Mouse (Mus musculus) heart, postnatal 14 days (tissue): ENCODE results near the gene Tpm4. TPM values are rescaled to one million over a fixed set of nuclear protein-coding genes. Genes with fewer than 3 reads are reported as not detected.
A peak's percentile ranks its signal among the peaks of the same experiment; 100 is the strongest.
"Not testable (repeated sequence)": the region's sequence is repeated elsewhere in the genome, so short reads cannot be mapped to it uniquely, and the experiment has no call there.

ENCODE experiments used
- DNase-seq, 2 experiments: peaks; one replicate each; pipeline ENCODE4 v3.0.0; 2021 to 2022
- intact Hi-C: fragments of 180-260 bp; cut with DNase I; formaldehyde crosslinking; loops from one replicate; pipeline ENCODE4 v1.15.1; 2025
- long read RNA-seq, 2 experiments: library from polyadenylated mRNA; stranded (forward); transcript quantifications; one replicate each; pipeline ENCODE4 v2.0.0; 2021
- total RNA-seq, 2 experiments: library from RNA; stranded (reverse); gene quantifications; 2 replicates each; pipeline ENCODE4 v1.2.3; 2021

Gene Tpm4
- total RNA-seq = 100 to 1,000 TPM; 119 to 155 TPM
- long read RNA-seq, experiment 1, transcript Tpm4-201 (8 exons, 2,128 nt) = major isoform, 373 of 387 reads
- long read RNA-seq, experiment 1, partial matches to known transcripts = 6 of 387 reads
- long read RNA-seq, experiment 1, other reads (novel, unspliced or antisense) = 8 of 387 reads
- long read RNA-seq, experiment 2, transcript Tpm4-201 (8 exons, 2,128 nt) = major isoform, 255 of 267 reads
- long read RNA-seq, experiment 2, partial matches to known transcripts = 5 of 267 reads
- long read RNA-seq, experiment 2, other reads (novel, unspliced or antisense) = 7 of 267 reads

DNA sequence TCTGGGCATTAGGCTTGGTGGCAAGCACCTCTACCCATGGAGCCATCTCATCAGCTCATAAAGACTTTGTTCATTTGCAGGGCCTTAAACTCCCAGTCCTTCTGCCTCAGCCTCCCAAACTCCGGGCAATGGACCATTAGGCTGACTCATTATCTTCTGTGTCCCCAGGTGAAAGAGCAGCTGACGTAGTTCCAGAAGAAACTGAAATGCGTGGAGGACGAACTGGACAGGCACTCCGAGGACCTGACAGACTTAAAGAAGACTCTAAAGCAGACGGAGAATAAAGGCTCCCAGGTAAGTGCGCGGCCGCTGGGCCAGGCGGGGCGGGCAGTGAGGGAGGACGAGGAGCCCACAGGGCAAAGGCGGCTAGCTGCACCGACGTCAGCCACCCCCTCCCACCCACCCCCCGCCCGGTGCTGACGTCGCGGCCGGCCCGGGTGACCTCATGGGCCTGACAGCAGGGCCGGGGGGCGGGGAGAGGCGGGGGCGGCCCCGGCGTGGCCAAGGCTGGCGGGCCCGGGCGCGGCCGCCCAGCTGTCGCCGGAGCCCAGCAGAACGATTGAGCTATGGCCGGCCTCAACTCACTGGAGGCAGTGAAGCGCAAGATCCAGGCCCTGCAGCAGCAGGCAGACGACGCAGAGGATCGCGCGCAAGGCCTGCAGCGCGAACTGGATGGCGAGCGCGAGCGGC is at the start of gene Tpm4:
Gene Tpm4, plus strand, starts transcription at position 220 of the 690 bp plus-strand sequence.
- intact Hi-C loops = no loop called here
- DNase-seq = peak; percentile 80 to 84

DNA sequence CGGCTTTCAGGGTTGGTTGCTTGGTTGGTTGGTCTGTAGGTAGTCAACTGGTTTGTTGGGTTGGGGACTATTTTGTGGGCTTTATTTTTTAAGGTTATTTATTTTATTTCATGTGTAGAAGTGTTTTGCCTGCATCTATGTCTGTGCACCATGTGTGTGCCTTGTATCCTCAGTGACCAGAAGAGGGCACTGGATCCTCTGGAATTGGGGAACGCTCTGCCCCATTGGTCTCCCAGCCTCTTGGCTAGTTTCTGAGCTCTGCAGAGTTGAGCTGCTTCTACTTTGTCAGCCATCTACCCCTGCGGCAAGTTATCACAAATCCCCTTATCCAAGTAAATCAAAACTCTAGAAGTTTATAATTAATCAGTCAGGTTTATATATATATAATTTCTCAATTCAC is 47.2 kb upstream of the Tpm4 start:
- intact Hi-C loops, DNase-seq: not testable (repeated sequence)

GRCm38 (mm10) chr8:72096721-72097120 is 38.1 kb upstream of the Tpm4 start:
- intact Hi-C loops = not testable (repeated sequence)

DNA sequence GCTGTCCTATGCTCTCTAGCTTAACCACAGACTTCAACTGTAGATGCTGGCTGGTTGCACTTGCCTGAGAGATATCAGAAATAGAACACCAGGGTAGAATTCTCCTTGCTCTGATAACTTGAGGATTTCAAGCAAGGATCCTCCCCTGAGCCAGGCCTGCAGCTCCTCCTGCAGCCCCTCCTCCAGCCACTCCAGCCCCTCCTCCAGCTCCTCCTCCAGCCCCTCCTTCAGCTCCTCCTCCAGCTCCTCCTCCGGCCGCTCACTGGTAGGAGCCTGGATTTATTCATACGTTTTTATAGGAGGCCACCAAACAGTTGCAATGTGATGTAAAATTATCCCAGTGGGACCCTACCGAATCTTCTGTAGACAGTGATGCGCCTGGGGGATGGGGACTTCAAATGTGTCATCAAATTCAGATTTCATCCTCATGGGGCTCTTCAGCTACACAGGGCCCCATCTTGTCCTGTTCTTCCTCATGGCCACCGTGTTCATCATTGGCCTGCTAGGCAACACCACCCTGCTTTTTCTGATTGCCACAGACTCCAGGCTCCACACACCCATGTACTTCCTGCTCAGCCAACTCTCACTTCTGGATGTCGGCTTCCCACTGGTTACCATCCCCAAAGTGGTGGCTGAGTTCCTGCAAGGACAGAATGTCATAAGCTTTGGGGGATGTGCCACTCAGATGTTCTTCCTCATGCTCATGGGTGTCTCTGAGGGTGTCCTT is 35.2 kb upstream of the Tpm4 start:
- DNase-seq = peak; percentile 21 to 50
- intact Hi-C loops = loop anchor here (1.0 kb wide), 1 partner anchor 97 kb away; no protein-coding TSS in a partner anchor

More at GRCm38 (mm10) chr8:72096721-72097120, 38.1 kb upstream of the Tpm4 start:
- not testable (repeated sequence) for DNase-seq

- intact Hi-C loops = no loop called here
- DNase-seq = no peak
Measured at GRCm38 (mm10) chr8:72105165-72105564, 29.6 kb upstream of the Tpm4 start.

DNA sequence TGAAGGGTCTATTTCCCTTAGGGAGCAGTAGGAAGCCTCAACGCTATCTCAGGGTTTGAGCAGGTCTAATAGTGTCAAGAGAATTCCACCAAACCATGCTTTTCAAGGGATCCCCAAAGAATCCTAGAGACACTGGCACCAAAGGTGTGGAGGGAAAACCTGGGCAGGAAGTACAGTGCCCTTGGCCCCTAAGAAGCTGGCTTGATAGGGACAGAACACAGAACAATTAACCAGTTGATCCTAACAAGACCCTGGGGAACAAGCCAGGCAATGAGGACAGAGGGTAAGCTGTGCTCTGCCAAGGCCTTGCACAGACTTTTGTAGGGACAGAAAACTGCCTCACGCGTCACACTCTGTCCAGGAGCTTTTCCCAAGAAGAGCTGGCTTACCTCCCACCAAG is 28.0 kb upstream of the Tpm4 start, which contains the start of gene Olfr374:
Gene Olfr374, plus strand, starts transcription at position 301 of the 400 bp plus-strand sequence.
- intact Hi-C loops = no loop called here
- DNase-seq = no peak

- intact Hi-C loops = no loop called here
Measured at GRCm38 (mm10) chr8:72110876-72111275, 23.9 kb upstream of the Tpm4 start.

GRCm38 (mm10) chr8:72112486-72112885 is 22.3 kb upstream of the Tpm4 start:
- DNase-seq = no peak
- intact Hi-C loops = no loop called here

More at GRCm38 (mm10) chr8:72110876-72111275, 23.9 kb upstream of the Tpm4 start:
- no peak for DNase-seq

DNA sequence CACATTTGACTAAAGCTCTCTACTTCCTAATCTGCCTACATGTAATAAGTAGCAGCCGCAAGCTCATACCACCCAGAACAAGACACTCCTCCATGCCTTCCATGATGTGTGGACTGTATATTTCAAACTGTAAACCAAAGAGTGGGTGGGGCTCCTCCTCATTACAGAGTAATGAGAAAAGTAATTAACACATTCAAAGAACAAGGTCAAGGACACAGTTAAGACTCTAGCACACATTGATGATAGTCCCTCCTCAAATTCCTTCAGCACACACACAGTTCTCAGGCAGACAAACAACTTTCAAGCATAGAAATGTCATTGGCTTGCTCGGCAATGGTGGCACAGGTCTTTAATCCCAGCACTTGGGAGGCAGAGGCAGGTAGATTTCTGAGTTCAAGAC is 19.6 kb upstream of the Tpm4 start:
- DNase-seq = no peak
- intact Hi-C loops = no loop called here

DNA sequence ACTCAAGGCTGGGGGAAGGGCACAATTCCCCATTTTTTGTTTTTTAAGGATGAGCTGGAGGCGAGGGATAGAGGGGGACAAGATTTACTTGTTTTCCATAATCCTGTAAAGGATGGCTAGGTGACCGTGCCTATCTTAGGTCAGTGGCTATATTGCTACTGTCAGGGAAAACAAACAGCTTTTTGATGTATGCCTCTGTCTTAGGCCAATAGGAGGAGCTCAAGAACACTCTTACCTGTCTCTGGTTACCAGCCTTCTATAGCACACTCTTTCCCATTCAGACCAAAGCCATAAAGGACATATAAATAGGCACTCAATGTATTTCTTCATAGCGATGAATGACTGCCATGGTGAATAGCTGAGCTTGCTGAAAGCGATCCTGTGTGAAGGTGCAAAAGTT is 16.2 kb upstream of the Tpm4 start:
- no peak for DNase-seq
- intact Hi-C loops = no loop called here

- intact Hi-C loops = not testable (repeated sequence)
Measured at GRCm38 (mm10) chr8:72121486-72121885, 13.3 kb upstream of the Tpm4 start.

GRCm38 (mm10) chr8:72121997-72122396 is 12.8 kb upstream of the Tpm4 start:
- intact Hi-C loops = no loop called here

More at GRCm38 (mm10) chr8:72121486-72121885, 13.3 kb upstream of the Tpm4 start:
- DNase-seq = not testable (repeated sequence)

GRCm38 (mm10) chr8:72127834-72128233 is 6.9 kb upstream of the Tpm4 start:
- no peak for DNase-seq
- intact Hi-C loops = no loop called here

More at GRCm38 (mm10) chr8:72121997-72122396, 12.8 kb upstream of the Tpm4 start:
- no peak for DNase-seq

DNA sequence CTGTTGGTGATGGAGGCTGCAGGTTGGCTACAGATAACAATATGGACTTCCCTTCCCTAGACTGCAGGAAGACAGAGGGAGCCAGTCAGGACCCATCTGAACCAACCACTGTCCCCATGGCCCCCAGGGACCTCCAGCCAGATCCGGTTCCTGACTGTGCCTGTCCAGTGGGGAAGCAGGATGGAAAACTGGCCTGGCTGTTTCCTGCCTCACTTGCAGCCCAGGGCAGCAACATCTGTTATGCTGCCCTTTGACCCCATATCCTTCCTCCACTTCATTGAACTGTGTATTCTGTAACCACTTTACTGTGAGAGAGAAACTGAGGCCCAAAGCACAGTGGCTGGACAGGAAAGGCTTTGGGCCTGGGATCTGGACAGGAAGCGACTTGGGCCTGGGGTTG is 3.5 kb upstream of the Tpm4 start:
- intact Hi-C loops = no loop called here

DNA sequence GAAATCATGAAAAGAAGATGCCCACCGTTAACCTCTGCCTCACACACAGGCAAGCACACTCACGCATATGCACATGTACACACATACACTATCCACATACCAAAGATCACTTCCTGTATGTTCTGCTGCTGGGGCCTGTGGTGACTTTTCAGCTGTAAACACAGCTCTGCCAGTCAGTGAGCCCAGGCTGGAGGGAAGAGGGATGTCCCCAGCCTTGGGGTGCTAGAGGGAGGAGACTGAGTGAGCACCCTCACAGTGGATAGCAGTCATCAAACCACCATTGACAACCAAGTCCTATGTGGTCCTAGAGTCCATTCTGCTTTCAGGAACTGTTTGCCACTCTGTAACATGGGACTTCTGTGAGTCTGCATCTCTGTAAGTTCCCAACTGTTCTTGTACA is 2.9 kb upstream of the Tpm4 start:
- DNase-seq = no peak
- intact Hi-C loops = no loop called here

More for the DNA sequence above, 3.5 kb upstream of the Tpm4 start:
- DNase-seq = peak; percentile 30 to 35

DNA sequence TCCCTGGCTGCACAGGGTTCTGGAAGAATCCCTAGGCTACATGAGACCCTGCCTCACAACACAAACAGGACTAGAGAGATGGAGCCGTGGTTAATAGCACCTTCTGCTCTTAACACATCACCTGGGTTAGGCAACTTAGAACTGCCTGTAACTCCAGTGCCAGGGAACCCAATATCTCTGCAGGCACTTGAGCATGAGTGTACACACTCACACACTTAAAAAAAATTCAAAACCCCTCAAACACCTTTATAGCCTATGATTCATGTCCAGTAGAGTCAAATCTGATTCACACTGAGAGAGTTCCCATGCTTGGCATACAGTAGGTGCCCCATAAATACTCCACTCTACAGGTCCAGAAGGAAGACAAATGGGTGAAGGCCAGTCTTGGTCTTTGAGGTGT is 2.4 kb upstream of the Tpm4 start:
- intact Hi-C loops = no loop called here

DNA sequence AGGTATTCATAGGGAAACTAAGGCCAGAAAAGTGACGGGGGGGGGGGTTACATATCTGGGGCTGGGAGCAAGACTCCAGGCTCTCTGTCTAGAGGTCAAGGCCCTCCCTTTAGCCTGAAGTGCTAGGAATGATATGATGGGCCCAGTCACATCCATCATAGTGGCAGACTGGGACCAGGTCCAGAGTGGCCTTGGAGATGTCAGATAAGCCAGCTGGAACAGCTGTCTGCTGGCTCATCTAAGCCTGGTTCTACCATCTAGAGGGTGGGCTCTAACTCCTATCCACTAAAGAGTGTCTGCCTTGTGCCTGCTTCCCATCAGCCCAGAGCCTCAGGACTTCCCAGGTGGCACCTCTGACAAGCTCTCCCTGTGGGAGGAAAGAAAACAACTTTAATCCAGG is 1.9 kb upstream of the Tpm4 start:
- no peak for DNase-seq
- intact Hi-C loops = no loop called here

More for the DNA sequence above, 2.4 kb upstream of the Tpm4 start:
- DNase-seq = no peak

- DNase-seq = no peak
- intact Hi-C loops = no loop called here
Measured at GRCm38 (mm10) chr8:72133507-72133906, 1.3 kb upstream of the Tpm4 start.

DNA sequence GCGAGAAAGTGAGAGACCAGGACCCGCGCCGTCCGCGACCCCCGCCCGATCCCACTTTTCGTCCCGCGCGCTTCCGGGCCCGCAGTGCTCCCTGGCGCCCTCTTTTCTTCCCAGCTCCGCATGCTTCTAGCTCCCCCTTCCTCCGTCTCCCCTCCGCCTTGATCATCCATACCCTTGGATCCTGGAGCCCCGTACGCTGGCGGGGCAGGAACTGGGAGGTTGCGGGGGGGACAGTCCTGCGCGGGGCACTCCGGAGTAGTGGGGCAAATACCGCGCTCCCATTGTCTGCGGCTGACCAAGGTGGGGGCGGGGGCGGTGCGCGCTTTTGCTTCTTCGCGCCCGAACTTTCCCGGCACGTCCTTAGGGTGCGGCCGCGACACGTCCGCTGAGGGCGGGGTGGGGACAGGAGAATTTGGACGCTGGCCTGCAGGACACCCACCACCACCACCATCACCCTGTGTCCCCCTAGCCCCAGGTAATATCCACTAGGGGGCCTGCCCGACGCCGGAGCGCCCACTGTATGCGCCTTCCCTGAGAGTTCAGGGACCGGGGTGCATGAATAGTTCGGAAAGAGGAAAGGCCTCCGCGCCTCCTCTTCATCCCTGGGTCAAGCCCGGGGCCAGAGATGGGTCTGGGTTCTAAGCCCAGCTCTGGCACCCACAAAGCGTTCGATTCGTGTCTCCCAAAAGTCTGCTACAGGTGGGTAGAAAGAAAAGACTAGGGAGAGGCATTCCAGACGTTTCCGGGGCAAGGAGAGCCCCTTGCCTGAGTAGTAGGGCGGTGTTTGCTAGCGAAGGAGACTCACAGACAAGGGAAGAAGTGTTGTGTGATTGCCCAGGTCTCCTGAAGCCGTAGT is 899 bp downstream of the Tpm4 start:
- intact Hi-C loops = no loop called here
- peak; percentile 58 to 63 for DNase-seq
